Mouse (Mus musculus) embryonic facial prominence, embryonic 13.5 days (tissue): ENCODE measurements around the gene Wdr93. TPM values are rescaled to one million over a fixed set of nuclear protein-coding genes. Genes with fewer than 3 reads are reported as not detected.
"Not testable (repeated sequence)": the region's sequence is repeated elsewhere in the genome, so short reads cannot be mapped to it uniquely, and the experiment has no call there.

Experiments
- ATAC-seq: fragments of 200-750 bp; cut with Nextera tagmentation; 2 replicates; pipeline ENCODE4 v1.8.0; 2017; ENCODE audit warnings: low read depth; ENCODE audit not compliant: insufficient number of reproducible peaks, insufficient read depth, low FRiP score, low TSS enrichment
- H3K27ac ChIP-seq: fragments of 300-500 bp; sonication (generic); 2 replicates; pipeline ENCODE4 v1.5.1; 2015; ENCODE audit warnings: moderate library complexity, mild to moderate bottlenecking, inconsistent platforms
- H3K27me3 ChIP-seq: fragments of 300-500 bp; sonication (generic); 2 replicates; pipeline ENCODE4 v1.6.1; 2015; ENCODE audit warnings: mild to moderate bottlenecking, inconsistent platforms
- H3K36me3 ChIP-seq: fragments of 300-500 bp; sonication (generic); 2 replicates; pipeline ENCODE4 v1.6.1; 2015; ENCODE audit warnings: mild to moderate bottlenecking, inconsistent platforms
- H3K4me1 ChIP-seq: fragments of 300-500 bp; sonication (generic); 2 replicates; pipeline ENCODE4 v1.6.1; 2015; ENCODE audit warnings: inconsistent platforms
- H3K4me2 ChIP-seq: fragments of 300-500 bp; sonication (generic); 2 replicates; pipeline ENCODE4 v1.6.1; 2015; ENCODE audit warnings: moderate library complexity, mild to moderate bottlenecking, inconsistent platforms
- H3K4me3 ChIP-seq: fragments of 300-500 bp; sonication (generic); 2 replicates; pipeline ENCODE4 v1.5.1; 2015; ENCODE audit warnings: mild to moderate bottlenecking, inconsistent platforms
- H3K9ac ChIP-seq: fragments of 300-500 bp; sonication (generic); 2 replicates; pipeline ENCODE4 v1.6.1; 2015; ENCODE audit warnings: mild to moderate bottlenecking, inconsistent platforms
- H3K9me3 ChIP-seq: fragments of 300-500 bp; sonication (generic); 2 replicates; pipeline ENCODE4 v1.6.1; 2016; ENCODE audit warnings: inconsistent platforms
- WGBS: fragments of 180-500 bp; shearing (Covaris S2); methylation state at CpG from one replicate; pipeline ENCODE4 v1.1.7; 2015; ENCODE audit warnings: mixed read lengths; 5-methylcytosine and 5-hydroxymethylcytosine counted together
- polyA plus RNA-seq: library from polyadenylated mRNA; unstranded; fragments of >200 nt; fragmentation: Nextera tagmentation; extraction: Ambion mirVana; gene quantifications from 2 replicates; pipeline ENCODE4 v1.2.1, GENCODE M21; 2015

Gene Wdr93
- polyA plus RNA-seq, 1 experiment from 2014 or later: 0.20 TPM

DNA sequence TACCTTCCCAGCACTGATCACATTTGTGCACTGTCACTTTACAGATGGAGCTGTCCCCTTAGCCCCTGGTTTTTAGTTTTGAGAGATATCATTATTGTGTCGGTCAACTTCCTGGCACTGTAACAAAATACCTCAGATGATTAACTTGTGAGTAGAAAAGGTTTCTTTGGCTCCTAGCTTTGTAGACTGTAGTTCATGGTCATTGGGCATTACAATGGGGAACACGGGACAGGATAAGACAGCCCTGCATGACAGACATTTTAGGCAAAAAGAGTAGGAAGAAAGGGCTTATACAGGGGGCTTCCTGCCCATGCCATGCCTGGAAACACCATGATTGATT, 39.5 kb downstream of the Wdr93 start:
- Histone ChIP-seq H3K9ac (no peak overlapping the region), H3K36me3 (no peaks in the 10 kb centered on the region), H3K4me2 (no peak overlapping the region), H3K4me1 (peaks cover 4% of the 10 kb centered on the region; the same call in 1 of the 2 replicates), H3K9me3 (no peaks in the 10 kb centered on the region), H3K4me3 (no peak overlapping the region), H3K27me3 (peaks cover 5% of the 10 kb centered on the region; the same call in 1 of the 2 replicates), H3K27ac (no peak overlapping the region)
- ATAC-seq: no peak
- WGBS: 78% methylated on average over 2 of the region's 2 CpGs

GRCm38 (mm10) chr7:79786295-79786694, 43.3 kb downstream of the Wdr93 start:
- Histone ChIP-seq H3K9ac (no peak overlapping the region), H3K36me3 (no peaks in the 10 kb centered on the region), H3K9me3 (no peaks in the 10 kb centered on the region), H3K27me3 (peaks cover 17% of the 10 kb centered on the region), H3K4me2 (no peak overlapping the region), H3K27ac (no peak overlapping the region), H3K4me3 (no peak overlapping the region), H3K4me1 (no peaks in the 10 kb centered on the region)
- peak; percentile 63; the same call in 1 of the 2 replicates for ATAC-seq
- WGBS: 18% methylated on average over 6 of the region's 6 CpGs

GRCm38 (mm10) chr7:79789812-79790211, 46.8 kb downstream of the Wdr93 start:
- not testable (repeated sequence) for H3K9me3 ChIP-seq, H3K36me3 ChIP-seq, H3K4me3 ChIP-seq, H3K4me2 ChIP-seq, H3K9ac ChIP-seq, H3K27ac ChIP-seq, ATAC-seq
- WGBS: 26% methylated on average over 2 of the region's 2 CpGs
- H3K4me1 ChIP-seq: peaks cover 14% of the 10 kb centered on the region
- peaks cover 53% of the 10 kb centered on the region for H3K27me3 ChIP-seq

GRCm38 (mm10) chr7:79792635-79793421, 49.9 kb downstream of the Wdr93 start:
- Histone ChIP-seq H3K4me1 (peaks cover 14% of the 10 kb centered on the region), H3K27me3 (peaks cover 65% of the 10 kb centered on the region), H3K9ac (peak overlapping the region; percentile 66), H3K36me3 (no peaks in the 10 kb centered on the region), H3K4me2 (peak overlapping the region; percentile 89), H3K9me3 (no peaks in the 10 kb centered on the region), H3K27ac (no peak overlapping the region), H3K4me3 (peak overlapping the region; percentile 53)
- no peak for ATAC-seq
- WGBS: 2% methylated on average over 79 of the region's 80 CpGs

- Histone ChIP-seq H3K27ac (no peak within 1 kb of the TSS), H3K36me3 (no peaks in the 10 kb centered on the region), H3K4me1 (peaks cover 17% of the 10 kb centered on the region), H3K9me3 (no peaks in the 10 kb centered on the region), H3K4me3 (peak within 1 kb of the TSS; percentile 53), H3K27me3 (peaks cover 66% of the 10 kb centered on the region), H3K4me2 (peak within 1 kb of the TSS; percentile 89), H3K9ac (peak within 1 kb of the TSS; percentile 66)
- ATAC-seq: no peak
- WGBS: 67% methylated on average over 6 of the region's 6 CpGs
These were observed 50.7 kb downstream of the Wdr93 start, which contains the start of gene Mesp1 for GRCm38 (mm10) chr7:79793688-79794087. Mesp1 (minus strand) TSS chr7:79793788.

DNA sequence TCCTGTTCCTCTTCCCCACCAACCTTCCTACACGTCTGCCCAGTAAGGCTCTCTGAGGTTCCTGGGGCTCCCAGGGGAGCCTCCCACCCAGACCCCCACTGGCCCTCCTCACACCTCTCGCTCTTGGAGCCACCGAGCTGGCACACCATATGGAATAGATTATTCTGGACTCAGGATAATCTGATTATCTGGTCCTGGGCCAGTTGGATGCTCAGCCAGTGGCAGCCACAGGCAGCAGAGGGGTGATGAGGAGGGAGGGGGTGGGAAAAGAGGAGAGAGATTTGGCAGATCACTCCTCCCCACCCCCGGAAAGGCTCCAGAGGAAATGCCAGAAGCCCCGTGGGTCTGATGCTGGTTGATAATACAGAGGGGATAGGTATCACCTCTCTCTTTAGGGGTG, 55.6 kb downstream of the Wdr93 start:
- H3K9ac ChIP-seq: no peak overlapping the region
- no peaks in the 10 kb centered on the region for H3K36me3 ChIP-seq
- no peak overlapping the region for H3K27ac ChIP-seq
- H3K9me3 ChIP-seq: no peaks in the 10 kb centered on the region
- no peak overlapping the region for H3K4me2 ChIP-seq
- WGBS: 9% methylated on average over 5 of the region's 5 CpGs
- no peak for ATAC-seq
- H3K4me3 ChIP-seq: no peak overlapping the region
- peaks cover 29% of the 10 kb centered on the region for H3K27me3 ChIP-seq
- H3K4me1 ChIP-seq: peaks cover 5% of the 10 kb centered on the region

DNA sequence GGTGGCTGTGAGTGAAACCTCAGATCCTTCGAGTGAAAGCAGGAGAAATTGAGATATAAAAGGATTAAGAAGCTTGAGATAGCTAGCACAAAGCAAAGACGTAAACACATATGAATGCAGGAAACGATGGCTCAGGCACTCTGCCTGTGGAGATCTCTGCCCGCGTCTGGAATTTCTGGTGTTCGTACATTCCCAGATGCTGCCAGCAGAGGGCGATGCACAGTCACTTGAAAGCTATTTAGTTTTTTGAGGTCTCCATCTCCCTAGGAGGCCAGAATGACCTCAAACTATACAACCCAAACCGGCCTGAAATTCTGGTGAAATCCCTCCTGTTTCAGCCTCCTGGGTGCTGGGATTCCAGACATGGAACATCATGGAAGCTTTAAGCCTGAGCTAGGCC, 56.1 kb downstream of the Wdr93 start:
- WGBS: 2% methylated on average over 8 of the region's 8 CpGs

DNA sequence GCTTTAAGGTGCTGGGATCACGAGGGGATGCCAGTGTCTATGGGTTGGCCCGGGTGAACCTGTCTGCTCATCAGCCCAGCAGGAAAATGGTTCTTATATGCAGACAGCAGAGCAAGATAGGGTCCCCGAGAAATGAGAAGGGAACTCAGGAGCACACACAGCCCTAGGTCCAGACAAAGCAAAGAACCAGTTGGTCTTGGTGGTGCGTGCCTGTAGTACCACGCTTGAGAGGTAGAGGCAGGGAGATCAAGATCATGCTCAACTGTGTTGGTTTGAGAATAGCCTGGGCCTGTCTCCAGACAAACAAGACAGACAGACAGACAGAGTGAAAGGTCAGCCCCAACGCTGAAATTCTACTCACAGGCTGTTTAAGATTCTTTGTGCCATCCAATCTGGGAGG, 56.5 kb downstream of the Wdr93 start:
- peaks cover 13% of the 10 kb centered on the region for H3K4me1 ChIP-seq
- H3K4me2 ChIP-seq: no peak overlapping the region
- no peaks in the 10 kb centered on the region for H3K36me3 ChIP-seq
- peaks cover 20% of the 10 kb centered on the region for H3K27me3 ChIP-seq
- no peak for ATAC-seq
- WGBS: 69% methylated on average over 6 of the region's 6 CpGs
- H3K4me3 ChIP-seq: no peak overlapping the region
- no peak overlapping the region for H3K27ac ChIP-seq
- H3K9me3 ChIP-seq: no peaks in the 10 kb centered on the region
- no peak overlapping the region for H3K9ac ChIP-seq

More for the DNA sequence above, 56.1 kb downstream of the Wdr93 start:
- no peak overlapping the region for H3K27ac ChIP-seq
- ATAC-seq: no peak
- no peak overlapping the region for H3K4me3 ChIP-seq
- H3K4me2 ChIP-seq: no peak overlapping the region
- H3K4me1 ChIP-seq: peaks cover 9% of the 10 kb centered on the region
- peaks cover 24% of the 10 kb centered on the region for H3K27me3 ChIP-seq
- H3K36me3 ChIP-seq: no peaks in the 10 kb centered on the region
- H3K9me3 ChIP-seq: no peaks in the 10 kb centered on the region
- no peak overlapping the region for H3K9ac ChIP-seq

- H3K4me3 ChIP-seq: no peak overlapping the region
- no peaks in the 10 kb centered on the region for H3K36me3 ChIP-seq
- ATAC-seq: no peak
- no peak overlapping the region for H3K4me2 ChIP-seq
- H3K4me1 ChIP-seq: peaks cover 13% of the 10 kb centered on the region
- H3K27ac ChIP-seq: no peak overlapping the region
- 74% methylated on average over 4 of the region's 4 CpGs for WGBS
- no peaks in the 10 kb centered on the region for H3K9me3 ChIP-seq
- H3K9ac ChIP-seq: 0 out of 2 replicates have a peak overlapping the region, but pooled peaks have one; percentile 16
- peaks cover 12% of the 10 kb centered on the region for H3K27me3 ChIP-seq
These were observed 57.4 kb downstream of the Wdr93 start for GRCm38 (mm10) chr7:79800336-79800735.

- Histone ChIP-seq H3K4me3 (no peak overlapping the region), H3K9me3 (no peaks in the 10 kb centered on the region), H3K9ac (no peak overlapping the region; the same call in 1 of the 2 replicates), H3K27me3 (peaks cover 4% of the 10 kb centered on the region; the same call in 1 of the 2 replicates), H3K4me1 (peaks cover 13% of the 10 kb centered on the region), H3K36me3 (no peaks in the 10 kb centered on the region), H3K27ac (no peak overlapping the region), H3K4me2 (no peak overlapping the region)
- WGBS: 75% methylated on average over 11 of the region's 11 CpGs
- no peak for ATAC-seq
These were observed 58.4 kb downstream of the Wdr93 start for GRCm38 (mm10) chr7:79801391-79801790.

DNA sequence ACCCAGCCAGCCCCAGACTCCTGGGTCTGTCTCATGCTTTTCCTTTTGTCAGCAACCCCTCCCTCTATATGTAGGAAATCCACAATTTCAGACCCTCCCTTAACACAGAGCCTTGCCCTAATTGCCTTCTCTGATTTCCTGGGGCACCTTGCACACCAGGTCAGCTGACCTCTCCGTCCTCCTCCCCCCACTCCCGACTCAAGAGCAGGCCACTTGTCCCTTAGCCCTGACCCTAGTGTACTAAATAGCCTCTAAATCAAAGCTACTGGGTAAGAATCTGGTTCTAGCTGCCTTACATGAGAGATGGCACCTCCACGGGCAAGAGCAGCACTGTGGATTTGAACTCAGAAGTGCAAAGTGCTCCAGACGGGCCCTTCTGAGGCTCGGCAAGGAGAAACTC, 59.1 kb downstream of the Wdr93 start:
- no peak for ATAC-seq
- no peak overlapping the region for H3K4me2 ChIP-seq
- 55% methylated on average over 5 of the region's 5 CpGs for WGBS
- H3K9ac ChIP-seq: no peak overlapping the region
- H3K4me3 ChIP-seq: no peak overlapping the region
- no peaks in the 10 kb centered on the region for H3K36me3 ChIP-seq
- H3K27ac ChIP-seq: no peak overlapping the region
- H3K9me3 ChIP-seq: no peaks in the 10 kb centered on the region
- peaks cover 13% of the 10 kb centered on the region for H3K4me1 ChIP-seq
- H3K27me3 ChIP-seq: peaks cover 4% of the 10 kb centered on the region; the same call in 1 of the 2 replicates

DNA sequence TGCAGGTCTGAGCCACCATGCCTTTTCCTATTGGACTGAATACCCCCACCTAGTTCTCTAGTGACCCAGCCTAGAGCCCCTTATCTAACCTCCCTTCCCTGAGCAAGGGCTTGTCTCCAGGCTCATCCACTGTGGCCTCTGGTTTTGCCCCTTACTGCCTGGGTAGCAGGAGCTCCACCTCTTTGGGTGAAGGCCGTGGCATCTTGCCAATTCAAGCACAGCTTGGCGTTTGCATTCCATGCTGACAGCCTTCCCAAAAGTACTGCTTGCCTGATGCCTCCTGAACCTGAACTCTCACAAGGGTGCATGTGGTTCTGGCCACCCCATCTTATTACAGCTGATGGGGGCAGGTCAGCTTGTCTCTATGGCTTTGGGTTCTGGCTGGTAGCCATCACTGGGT, 60.9 kb downstream of the Wdr93 start:
- Histone ChIP-seq H3K27me3 (no peaks in the 10 kb centered on the region), H3K4me2 (no peak overlapping the region), H3K9ac (no peak overlapping the region), H3K27ac (no peak overlapping the region), H3K9me3 (no peaks in the 10 kb centered on the region), H3K4me3 (no peak overlapping the region), H3K4me1 (peaks cover 8% of the 10 kb centered on the region), H3K36me3 (no peaks in the 10 kb centered on the region)
- no peak for ATAC-seq
- 51% methylated on average over 2 of the region's 2 CpGs for WGBS
